Mouse (Mus musculus) heart, embryonic 15.5 days (tissue): ENCODE data around the gene Tmem115. TPM values are rescaled to one million over a fixed set of nuclear protein-coding genes. Genes with fewer than 3 reads are reported as not detected.

Experiments
- ATAC-seq: fragments of 200-750 bp; cut with Nextera tagmentation; replicated peaks from 2 replicates; pipeline ENCODE4 v1.8.0; 2017; ENCODE audit warnings: low read depth, moderate TSS enrichment; ENCODE audit not compliant: insufficient number of reproducible peaks, insufficient read depth, low FRiP score
- H3K27ac ChIP-seq: fragments of 300-500 bp; sonication (generic); 2 replicates; pipeline ENCODE4 v1.5.1; 2015; ENCODE audit warnings: mild to moderate bottlenecking, inconsistent platforms
- H3K27me3 ChIP-seq: fragments of 300-500 bp; sonication (generic); 2 replicates; pipeline ENCODE4 v1.6.1; 2015; ENCODE audit warnings: inconsistent platforms
- H3K36me3 ChIP-seq: fragments of 300-500 bp; sonication (generic); 2 replicates; pipeline ENCODE4 v1.6.1; 2015; ENCODE audit warnings: mild to moderate bottlenecking, inconsistent platforms
- H3K4me1 ChIP-seq: fragments of 300-500 bp; sonication (generic); replicated peaks from 2 replicates; pipeline ENCODE4 v1.6.1; 2015; ENCODE audit warnings: inconsistent platforms
- H3K4me2 ChIP-seq: fragments of 300-500 bp; sonication (generic); 2 replicates; pipeline ENCODE4 v1.6.1; 2015; ENCODE audit warnings: inconsistent platforms, mild to moderate bottlenecking, moderate library complexity
- H3K4me3 ChIP-seq: fragments of 300-500 bp; sonication (generic); 2 replicates; pipeline ENCODE4 v1.5.1; 2015; ENCODE audit warnings: mild to moderate bottlenecking, inconsistent platforms
- H3K9ac ChIP-seq: fragments of 300-500 bp; sonication (generic); 2 replicates; pipeline ENCODE4 v1.6.1; 2015; ENCODE audit warnings: mild to moderate bottlenecking, inconsistent platforms
- H3K9me3 ChIP-seq: fragments of 300-500 bp; sonication (generic); replicated peaks from 2 replicates; pipeline ENCODE4 v1.6.1; 2016; ENCODE audit warnings: inconsistent platforms
- WGBS: fragments of 180-500 bp; shearing (Covaris S2); methylation state at CpG from one replicate; pipeline ENCODE4 v1.1.7; 2015; ENCODE audit warnings: mixed read lengths; 5-methylcytosine and 5-hydroxymethylcytosine counted together
- polyA plus RNA-seq: library from polyadenylated mRNA; unstranded; fragments of >200 nt; fragmentation: Nextera tagmentation; extraction: Ambion mirVana; gene quantifications from 2 replicates; pipeline ENCODE4 v1.2.1, GENCODE M21; 2015

Gene Tmem115
- polyA plus RNA-seq, 1 experiment from 2014 or later, result 31.5 TPM

GRCm38 (mm10) chr9:107586974-107587832, 53.5 kb downstream of the Tmem115 start, which contains the start of gene Ifrd2:
Gene Ifrd2, plus strand, starts transcription at chr9:107587642.
- H3K4me2 ChIP-seq, result peak within 1 kb of the TSS; percentile 79
- peak within 1 kb of the TSS; percentile 64 for H3K4me3 ChIP-seq
- peak within 1 kb of the TSS; percentile 62 for H3K9ac ChIP-seq
- H3K9me3 ChIP-seq, result no peaks in the 10 kb centered on the region
- H3K27ac ChIP-seq, result peak within 1 kb of the TSS; percentile 56
- peaks cover 27% of the 10 kb centered on the region for H3K36me3 ChIP-seq
- peaks cover 44% of the 10 kb centered on the region for H3K4me1 ChIP-seq
- 11% methylated on average over 46 of the region's 46 CpGs for WGBS
- no peaks in the 10 kb centered on the region for H3K27me3 ChIP-seq
- ATAC-seq, result peak; percentile 96

GRCm38 (mm10) chr9:107587833-107588639, 54.3 kb downstream of the Tmem115 start:
- peak overlapping the region; percentile 62 for H3K9ac ChIP-seq
- peaks cover 31% of the 10 kb centered on the region for H3K36me3 ChIP-seq
- no peaks in the 10 kb centered on the region for H3K9me3 ChIP-seq
- ATAC-seq, result no peak; the same call in none of the 2 replicates
- peak overlapping the region; percentile 64 for H3K4me3 ChIP-seq
- peak overlapping the region; percentile 79 for H3K4me2 ChIP-seq
- peaks cover 47% of the 10 kb centered on the region for H3K4me1 ChIP-seq
- H3K27me3 ChIP-seq, result no peaks in the 10 kb centered on the region
- 1% methylated on average over 33 of the region's 33 CpGs for WGBS
- H3K27ac ChIP-seq, result peak overlapping the region; percentile 56

Other genes with a start within 250 kb of the Tmem115 start
- gene Mapkapk3, start 244.1 kb upstream of the Tmem115 start, polyA plus RNA-seq, result 6.9 and 12.9 TPM in 2 replicates
- 31.1 and 36.3 TPM in 2 replicates for gene Cish, start 237.9 kb upstream of the Tmem115 start, polyA plus RNA-seq
- gene Hemk1, start 195.6 kb upstream of the Tmem115 start, polyA plus RNA-seq, result 11.2 and 11.8 TPM in 2 replicates
- gene 6430571L13Rik, start 193.3 kb upstream of the Tmem115 start, polyA plus RNA-seq, result 0.90 and 1.1 TPM in 2 replicates
- gene Cacna2d2, start 134.3 kb upstream of the Tmem115 start, polyA plus RNA-seq, result 2.6 and 3.6 TPM in 2 replicates
- gene Cyb561d2, start 8.2 kb downstream of the Tmem115 start, polyA plus RNA-seq, result 14.7 and 19.5 TPM in 2 replicates
- gene Nprl2, start 8.3 kb downstream of the Tmem115 start, polyA plus RNA-seq, result 26.4 and 30.5 TPM in 2 replicates
- 0.40 and 1.7 TPM in 2 replicates for gene Zmynd10, start 13.4 kb downstream of the Tmem115 start, polyA plus RNA-seq
- gene Rassf1, start 17.6 kb downstream of the Tmem115 start, polyA plus RNA-seq, result 45.3 and 54.8 TPM in 2 replicates
- gene Tusc2, start 29.3 kb downstream of the Tmem115 start, polyA plus RNA-seq, result 41.4 and 43.0 TPM in 2 replicates
- gene Hyal2, start 34.0 kb downstream of the Tmem115 start, polyA plus RNA-seq, result 72.2 and 89.3 TPM in 2 replicates
- gene Hyal1, start 43.0 kb downstream of the Tmem115 start, polyA plus RNA-seq, result 8.3 and 9.1 TPM in 2 replicates
- 13.4 and 17.2 TPM in 2 replicates for gene Naa80, start 44.9 kb downstream of the Tmem115 start, polyA plus RNA-seq
- 0.68 and 0.82 TPM in 2 replicates for gene Hyal3, start 46.9 kb downstream of the Tmem115 start, polyA plus RNA-seq
- 31.7 and 45.7 TPM in 2 replicates for gene Ifrd2, start 53.7 kb downstream of the Tmem115 start, polyA plus RNA-seq
- 9.7 and 10.7 TPM in 2 replicates for gene Sema3b, start 75.3 kb downstream of the Tmem115 start, polyA plus RNA-seq
- gene Gnai2, start 101.4 kb downstream of the Tmem115 start, polyA plus RNA-seq, result 367 and 431 TPM in 2 replicates
- gene Slc38a3, start 135.6 kb downstream of the Tmem115 start, polyA plus RNA-seq, result 2.5 and 3.6 TPM in 2 replicates
- gene Gnat1, start 145.8 kb downstream of the Tmem115 start, polyA plus RNA-seq, result 0.53 and 0.98 TPM in 2 replicates
- 4.1 and 7.1 TPM in 2 replicates for gene Sema3f, start 176.5 kb downstream of the Tmem115 start, polyA plus RNA-seq
- 123 and 147 TPM in 2 replicates for gene Rbm5, start 237.1 kb downstream of the Tmem115 start, polyA plus RNA-seq